Mouse (Mus musculus) thymus, postnatal 36 days (tissue): Measurements from ENCODE around the gene Layn.

ENCODE experiments used
- DNase-seq, 2 experiments: peaks; one replicate each; pipeline ENCODE4 v3.0.0; 2022; ENCODE audit warnings: mixed read lengths in 2 of 2

Layn gene

DNA sequence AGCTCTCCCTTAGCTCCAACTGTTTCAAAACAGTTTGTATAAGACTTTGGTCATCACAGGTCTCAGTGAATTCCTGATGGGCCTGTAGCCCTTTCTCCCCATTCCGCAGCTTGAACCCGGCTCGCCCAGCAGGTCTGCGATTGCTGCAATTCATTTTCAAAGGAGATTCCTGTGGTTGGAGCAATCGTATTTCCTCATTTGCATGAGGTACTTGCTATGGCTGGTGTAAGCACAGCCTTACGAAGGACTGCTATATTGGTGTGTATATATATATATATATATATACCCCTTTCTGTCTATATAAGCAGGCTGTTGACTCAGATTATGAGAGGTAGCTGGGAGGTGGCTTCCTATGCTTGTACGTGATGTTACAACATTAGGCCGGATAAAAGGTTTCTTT is 44.6 kb downstream of the Layn start:
- DNase-seq: no peak

DNA sequence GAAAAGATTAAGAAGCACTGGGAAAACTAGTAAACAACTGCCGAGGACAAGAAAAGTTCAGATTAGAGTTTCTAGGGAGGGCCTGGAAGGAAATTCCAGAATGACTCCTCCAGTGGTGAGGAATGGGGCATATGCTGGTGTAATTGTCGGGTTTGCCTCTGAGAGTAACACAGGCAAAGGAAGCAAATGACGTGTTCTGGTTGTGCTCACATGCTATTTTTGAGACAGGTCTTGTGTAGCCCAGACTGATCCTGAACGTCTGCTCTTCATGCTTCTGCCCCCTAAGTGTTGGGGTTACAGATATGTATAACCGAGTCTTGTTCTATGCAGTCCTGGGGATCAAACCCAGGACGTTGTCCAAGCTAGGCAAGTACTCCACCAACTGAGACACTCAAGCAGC is 45.3 kb downstream of the Layn start:
- DNase-seq: no peak

- no peak for DNase-seq
Measured at GRCm38 (mm10) chr9:51030147-51030546, 46.7 kb downstream of the Layn start.

- DNase-seq: no peak
Measured at GRCm38 (mm10) chr9:51026952-51027351, 49.9 kb downstream of the Layn start.

GRCm38 (mm10) chr9:51021123-51021795 is 55.6 kb downstream of the Layn start:
- DNase-seq: no peak

GRCm38 (mm10) chr9:51020351-51020750 is 56.5 kb downstream of the Layn start:
- peak; percentile 2 to 15 for DNase-seq

DNA sequence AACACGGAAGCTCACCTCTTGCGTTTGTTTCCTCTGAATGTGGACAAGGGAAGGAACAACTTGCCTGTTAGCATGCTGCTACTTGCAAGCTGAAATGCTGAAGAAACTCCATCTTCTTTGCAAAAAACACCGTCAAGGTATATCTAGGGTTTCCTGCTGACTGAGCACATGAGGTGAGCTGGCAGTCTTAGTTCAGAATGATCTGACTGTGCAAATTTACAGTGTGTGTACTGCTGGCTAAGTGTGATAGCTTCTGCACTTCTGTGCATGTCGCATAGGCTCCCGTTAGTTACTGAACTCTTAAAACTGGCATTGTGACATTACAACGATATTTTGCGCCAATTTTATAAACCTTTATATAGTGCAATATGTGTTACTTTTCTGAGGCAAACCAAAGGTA is 57.2 kb downstream of the Layn start:
- DNase-seq: no peak

GRCm38 (mm10) chr9:51015732-51016131 is 61.2 kb downstream of the Layn start:
- DNase-seq: no peak

- DNase-seq: no peak
Measured at GRCm38 (mm10) chr9:51013644-51014043, 63.2 kb downstream of the Layn start.

- DNase-seq: peak in 1 of 2 experiments; percentile 7
Measured at GRCm38 (mm10) chr9:51009656-51009950, 67.3 kb downstream of the Layn start.

GRCm38 (mm10) chr9:51008841-51009655 is 67.8 kb downstream of the Layn start, which contains the start of gene Sik2:
Gene Sik2, minus strand, starts transcription at chr9:51009073.
- peak; percentile 91 to 93 for DNase-seq

DNA sequence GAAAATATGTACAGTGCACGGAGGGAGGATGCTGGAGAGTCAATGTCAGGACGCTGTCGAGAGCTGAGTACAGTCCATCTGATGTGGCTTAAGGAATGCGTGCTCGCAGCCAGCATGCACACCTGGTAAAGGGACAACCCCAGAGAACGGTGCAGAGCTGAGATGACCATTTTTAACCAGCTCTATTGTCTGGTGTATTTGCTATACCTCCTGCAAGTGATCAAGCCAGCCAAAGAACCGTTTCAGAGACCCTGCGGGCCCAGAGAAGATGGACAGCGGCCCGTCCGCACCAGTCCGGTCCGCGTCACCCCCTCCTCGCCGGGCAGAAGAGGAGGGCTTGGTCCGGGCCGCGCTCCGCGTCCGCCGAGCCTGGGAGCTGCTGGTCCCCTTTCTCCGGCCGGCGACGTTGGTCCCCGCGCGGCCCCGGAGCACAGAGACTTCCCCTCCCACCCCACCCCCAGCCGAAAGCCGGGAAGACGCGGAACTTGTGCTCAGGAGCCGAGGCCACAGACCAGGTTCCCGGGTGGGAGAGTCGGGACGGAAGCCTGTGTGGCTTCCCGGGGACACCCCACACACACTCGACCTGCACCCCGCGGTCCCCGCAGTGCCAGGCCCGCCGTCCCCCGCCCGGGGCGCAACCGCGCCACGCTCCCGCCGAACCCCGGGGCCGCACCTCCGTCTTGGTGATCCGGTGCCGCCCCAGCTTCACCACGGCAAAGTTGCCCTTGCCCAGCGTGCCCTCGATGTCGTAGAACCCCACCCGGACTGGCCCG is 68.6 kb downstream of the Layn start:
- no peak for DNase-seq

DNA sequence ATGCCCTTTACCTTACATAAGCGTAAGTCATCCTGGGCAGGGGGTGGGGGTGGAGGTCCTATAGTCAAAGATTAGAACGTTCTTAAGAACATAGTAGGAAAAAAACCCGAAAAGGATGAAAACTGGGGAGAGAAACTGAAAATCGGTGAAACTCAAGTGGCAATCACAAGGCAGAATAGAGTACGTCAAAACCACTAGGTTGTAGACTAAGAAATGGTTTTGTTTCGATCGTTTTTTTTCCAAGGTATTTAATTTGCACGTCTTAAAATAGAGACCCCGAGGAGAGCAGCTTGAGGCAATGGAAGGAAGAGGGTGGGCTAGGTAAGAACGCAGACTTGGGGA is 69.2 kb downstream of the Layn start:
- no peak for DNase-seq

- peak; percentile 66 to 72 for DNase-seq
Measured at GRCm38 (mm10) chr9:51006846-51007245, 70.0 kb downstream of the Layn start.
